Mouse (Mus musculus) erythroblast, embryonic 14.5 days (primary cell): ENCODE data around the gene Ccdc3. TPM values are rescaled to one million over a fixed set of nuclear protein-coding genes. Genes with fewer than 3 reads are reported as not detected.

ENCODE experiments used
- H3K27me3 ChIP-seq: 2 replicates; pipeline ENCODE4 v1.6.1; 2012; ENCODE audit warnings: inconsistent platforms; ENCODE audit not compliant: control insufficient read depth
- H3K36me3 ChIP-seq: 2 replicates; pipeline ENCODE4 v1.6.1; 2012; ENCODE audit warnings: mild to moderate bottlenecking, inconsistent platforms; ENCODE audit not compliant: control insufficient read depth
- H3K4me1 ChIP-seq: 2 replicates; pipeline ENCODE4 v1.6.1; 2012; ENCODE audit warnings: inconsistent platforms; ENCODE audit not compliant: control insufficient read depth
- H3K4me3 ChIP-seq: replicated peaks from 2 replicates; pipeline ENCODE3; 2012; ENCODE audit warnings: moderate library complexity, mild to moderate bottlenecking, inconsistent platforms
- H3K9me3 ChIP-seq: 2 replicates; pipeline ENCODE4 v1.6.1; 2012; ENCODE audit warnings: low read length, inconsistent platforms, mixed read lengths; ENCODE audit not compliant: control insufficient read depth
- GATA1 ChIP-seq: IDR thresholded peaks from 2 replicates; pipeline ENCODE4 v1.6.1; 2012; ENCODE audit warnings: low read length, inconsistent platforms, mixed read lengths
- TAL1 ChIP-seq: IDR thresholded peaks from 3 replicates; pipeline ENCODE4 v1.6.1; 2012; ENCODE audit warnings: low read length, inconsistent platforms, mixed read lengths
- polyA plus RNA-seq: library from polyadenylated mRNA; stranded (reverse); fragments of >175 nt; gene quantifications from 2 replicates; pipeline ENCODE4 v1.2.3, GENCODE M21; 2012

Ccdc3 gene
- polyA plus RNA-seq, 1 experiment, result 0.02 TPM

GRCm38 (mm10) chr2:5147907-5148306 is 10.3 kb downstream of the Ccdc3 start:
- Histone ChIP-seq H3K27me3 (no peaks in the 10 kb centered on the region), H3K4me1 (no peaks in the 10 kb centered on the region)
- TF ChIP-seq TAL1 (no peak), GATA1 (no peak)

GRCm38 (mm10) chr2:5154711-5155110 is 17.1 kb downstream of the Ccdc3 start:
- TF ChIP-seq TAL1, result no peak
- no peak for TF ChIP-seq GATA1
- no peak overlapping the region for H3K4me3 ChIP-seq

More at GRCm38 (mm10) chr2:5147907-5148306, 10.3 kb downstream of the Ccdc3 start:
- Histone ChIP-seq H3K4me3 (no peak overlapping the region), H3K36me3 (no peaks in the 10 kb centered on the region), H3K9me3 (peaks cover 5% of the 10 kb centered on the region; the same call in 1 of the 2 replicates)

GRCm38 (mm10) chr2:5160236-5160848 is 22.8 kb downstream of the Ccdc3 start:
- TF ChIP-seq TAL1, result no peak
- no peak for TF ChIP-seq GATA1
- Histone ChIP-seq H3K4me3 (no peak overlapping the region), H3K4me1 (peaks cover 9% of the 10 kb centered on the region)

More at GRCm38 (mm10) chr2:5154711-5155110, 17.1 kb downstream of the Ccdc3 start:
- Histone ChIP-seq H3K9me3 (no peaks in the 10 kb centered on the region), H3K36me3 (no peaks in the 10 kb centered on the region), H3K27me3 (no peaks in the 10 kb centered on the region), H3K4me1 (no peaks in the 10 kb centered on the region)

GRCm38 (mm10) chr2:5161002-5161745 is 23.6 kb downstream of the Ccdc3 start:
- Histone ChIP-seq H3K4me3 (no peak overlapping the region), H3K36me3 (no peaks in the 10 kb centered on the region), H3K27me3 (no peaks in the 10 kb centered on the region), H3K9me3 (no peaks in the 10 kb centered on the region), H3K4me1 (peaks cover 9% of the 10 kb centered on the region)
- TF ChIP-seq TAL1 (no peak), GATA1 (no peak)

More at GRCm38 (mm10) chr2:5160236-5160848, 22.8 kb downstream of the Ccdc3 start:
- no peaks in the 10 kb centered on the region for H3K9me3 ChIP-seq
- H3K27me3 ChIP-seq, result no peaks in the 10 kb centered on the region
- H3K36me3 ChIP-seq, result no peaks in the 10 kb centered on the region

- Histone ChIP-seq H3K4me1 (peaks cover 9% of the 10 kb centered on the region), H3K4me3 (no peak overlapping the region), H3K27me3 (no peaks in the 10 kb centered on the region), H3K9me3 (no peaks in the 10 kb centered on the region), H3K36me3 (no peaks in the 10 kb centered on the region)
- TF ChIP-seq TAL1 (no peak), GATA1 (no peak)
Observed at GRCm38 (mm10) chr2:5161908-5162674, 24.5 kb downstream of the Ccdc3 start.

- TF ChIP-seq GATA1 (no peak), TAL1 (no peak)
- Histone ChIP-seq H3K27me3 (no peaks in the 10 kb centered on the region), H3K9me3 (no peaks in the 10 kb centered on the region), H3K4me1 (peaks cover 9% of the 10 kb centered on the region), H3K4me3 (no peak overlapping the region), H3K36me3 (no peaks in the 10 kb centered on the region)
Observed at GRCm38 (mm10) chr2:5162756-5163155, 25.2 kb downstream of the Ccdc3 start.

- no peak for TF ChIP-seq GATA1
- no peak for TF ChIP-seq TAL1
- Histone ChIP-seq H3K4me3 (no peak overlapping the region), H3K36me3 (no peaks in the 10 kb centered on the region), H3K9me3 (no peaks in the 10 kb centered on the region), H3K4me1 (peaks cover 9% of the 10 kb centered on the region), H3K27me3 (no peaks in the 10 kb centered on the region)
Observed at GRCm38 (mm10) chr2:5165941-5166361, 28.4 kb downstream of the Ccdc3 start.

- no peaks in the 10 kb centered on the region for H3K27me3 ChIP-seq
- TF ChIP-seq TAL1, result no peak
- no peak for TF ChIP-seq GATA1
- no peaks in the 10 kb centered on the region for H3K36me3 ChIP-seq
Observed at GRCm38 (mm10) chr2:5166796-5167195, 29.2 kb downstream of the Ccdc3 start.

GRCm38 (mm10) chr2:5170815-5171214 is 33.2 kb downstream of the Ccdc3 start:
- Histone ChIP-seq H3K9me3 (no peaks in the 10 kb centered on the region), H3K36me3 (no peaks in the 10 kb centered on the region), H3K27me3 (no peaks in the 10 kb centered on the region), H3K4me1 (no peaks in the 10 kb centered on the region), H3K4me3 (no peak overlapping the region)
- TF ChIP-seq GATA1 (no peak), TAL1 (no peak)

More at GRCm38 (mm10) chr2:5166796-5167195, 29.2 kb downstream of the Ccdc3 start:
- no peak overlapping the region for H3K4me3 ChIP-seq
- no peaks in the 10 kb centered on the region for H3K9me3 ChIP-seq
- H3K4me1 ChIP-seq, result peaks cover 8% of the 10 kb centered on the region
